Mouse (Mus musculus): Measurements from ENCODE around the gene Frmd8.

The Frmd8 gene

DNA sequence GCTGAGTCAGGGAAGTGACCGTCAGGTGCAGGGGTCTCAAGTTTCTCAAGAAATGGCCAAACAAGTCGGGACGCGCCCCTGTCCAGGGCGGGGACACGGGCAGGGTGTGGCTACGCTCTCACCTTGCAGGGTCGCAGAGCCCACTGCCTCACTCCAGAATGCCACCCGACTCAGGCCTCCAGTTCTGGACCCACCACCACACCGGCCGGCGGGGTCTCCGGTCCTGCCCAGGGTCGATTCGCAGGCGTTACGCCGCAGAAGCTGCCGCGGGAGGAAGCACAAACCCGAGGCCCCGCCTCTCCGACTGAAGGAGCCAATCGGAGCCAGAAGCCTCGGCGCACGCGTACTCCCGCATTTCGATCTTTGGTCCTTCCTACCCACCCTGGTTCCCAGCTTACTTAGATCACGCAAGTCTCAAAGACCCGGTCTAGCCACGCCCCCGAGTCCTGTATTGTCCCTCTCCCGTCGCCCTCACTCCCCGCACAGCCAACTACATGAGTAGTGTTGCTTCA is at the start of gene Frmd8:
Gene Frmd8 (minus strand): TSS at position 306 of the 512 bp plus-strand sequence.
- peak; percentile 84 to 89 for DNase-seq (ENCODE audit: low spot score in 2 of 2)

- DNase-seq (ENCODE audit: low spot score in 2 of 2), result peak; percentile 87 to 90
Measured at GRCm38 (mm10) chr19:5924713-5925093, 49.6 kb upstream of the Frmd8 start, which contains the start of gene Cdc42ep2. Gene Cdc42ep2, minus strand, starts transcription at chr19:5924816.

GRCm38 (mm10) chr19:5923990-5924712 is 49.1 kb upstream of the Frmd8 start:
- DNase-seq (ENCODE audit: low spot score in 2 of 2), result peak; percentile 92 to 97

DNA sequence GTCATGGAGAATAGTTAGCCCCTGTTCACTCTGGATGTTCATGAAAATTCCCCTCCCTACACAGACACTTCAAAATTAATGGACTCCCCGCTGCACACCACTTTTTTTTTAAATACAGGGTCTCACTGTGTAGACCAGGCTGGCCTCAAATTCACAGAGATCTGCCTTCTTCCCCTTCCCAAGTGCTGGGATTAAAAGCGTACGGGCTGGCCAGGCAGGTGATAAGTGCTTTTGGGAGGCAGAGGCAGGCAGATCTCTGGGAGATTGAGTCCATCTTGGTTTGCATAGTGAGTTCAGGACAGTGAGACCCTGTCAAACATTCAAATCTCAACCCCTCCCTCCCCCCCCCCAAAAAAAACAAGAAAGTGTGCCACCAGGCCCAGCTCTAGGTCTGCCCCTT is 47.9 kb upstream of the Frmd8 start:
- DNase-seq (ENCODE audit: low spot score in 2 of 2), result no peak

GRCm38 (mm10) chr19:5922119-5922942 is 47.3 kb upstream of the Frmd8 start:
- DNase-seq (ENCODE audit: low spot score in 2 of 2), result no peak

GRCm38 (mm10) chr19:5921715-5922114 is 46.6 kb upstream of the Frmd8 start:
- no peak for DNase-seq (ENCODE audit: low spot score in 2 of 2)

- no peak for DNase-seq (ENCODE audit: low spot score in 2 of 2)
Measured at GRCm38 (mm10) chr19:5913007-5913719, 38.1 kb upstream of the Frmd8 start, which contains the start of gene Dpf2. Gene Dpf2, minus strand, starts transcription at chr19:5913010.

GRCm38 (mm10) chr19:5912103-5913006 is 37.3 kb upstream of the Frmd8 start:
- peak; percentile 94 to 99 for DNase-seq (ENCODE audit: low spot score in 2 of 2)

- DNase-seq (ENCODE audit: low spot score in 2 of 2), result no peak
Measured at GRCm38 (mm10) chr19:5911430-5912102, 36.5 kb upstream of the Frmd8 start.

GRCm38 (mm10) chr19:5910221-5910620 is 35.1 kb upstream of the Frmd8 start:
- DNase-seq (ENCODE audit: low spot score in 2 of 2), result peak in 1 of 2 experiments; percentile 32

DNA sequence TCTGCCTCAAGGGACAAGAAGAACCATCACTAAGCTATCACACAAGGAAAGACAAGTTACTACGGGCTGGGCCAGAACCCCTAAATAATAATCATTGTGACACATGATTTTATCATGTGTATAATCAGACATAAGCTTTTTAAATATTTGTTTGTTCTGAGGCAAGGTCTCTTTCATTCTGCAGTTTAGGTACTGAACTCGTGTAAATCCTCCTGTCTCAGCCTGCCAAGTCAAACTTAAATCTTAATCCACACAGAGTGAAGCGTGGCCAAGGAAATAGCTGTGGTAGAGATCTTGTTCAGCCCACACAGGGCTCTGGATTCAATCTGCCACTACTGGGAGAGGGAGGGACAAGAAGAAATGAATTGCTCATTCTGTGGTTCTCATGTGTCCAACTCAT is 32.2 kb upstream of the Frmd8 start:
- DNase-seq (ENCODE audit: low spot score in 2 of 2), result no peak

GRCm38 (mm10) chr19:5894002-5894678 is 19.1 kb upstream of the Frmd8 start, which contains the start of gene Tigd3:
Gene Tigd3, minus strand, starts transcription at chr19:5894149.
- peak; percentile 87 to 97 for DNase-seq (ENCODE audit: low spot score in 2 of 2)

DNA sequence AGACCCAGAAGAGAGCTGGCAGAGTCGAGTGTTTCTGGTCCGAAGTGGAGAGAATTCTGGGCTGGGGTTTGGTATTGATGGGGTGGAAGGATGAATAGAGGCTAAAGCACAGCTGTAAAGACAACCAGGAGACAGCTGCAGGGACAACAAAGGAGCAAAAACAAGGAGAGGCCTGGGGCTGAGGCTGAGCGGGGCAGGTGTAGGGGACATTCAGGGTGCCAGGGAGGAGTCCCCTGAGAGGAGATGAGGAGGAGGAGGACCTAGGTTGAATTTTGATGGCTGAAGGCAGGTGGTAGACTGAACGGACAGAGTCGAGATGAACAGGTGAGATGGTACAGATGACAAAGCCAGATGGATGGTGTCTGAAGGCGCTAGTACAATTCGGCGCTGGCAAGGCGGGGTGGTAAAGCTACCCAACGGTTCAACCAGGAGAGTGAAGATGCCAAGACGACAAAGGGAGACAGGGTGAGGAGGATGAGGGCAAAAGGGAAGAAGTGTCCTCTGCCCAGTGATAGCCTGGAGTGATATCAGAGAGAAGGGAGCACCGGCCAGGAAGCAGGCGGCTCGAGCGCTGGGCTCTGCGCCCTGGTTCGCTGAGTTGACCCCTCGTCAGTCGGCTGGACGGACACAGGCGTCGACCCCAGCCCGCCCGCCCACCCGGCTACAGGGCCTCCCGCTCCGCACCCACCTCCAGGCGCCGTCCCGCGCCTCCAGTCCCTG is 18.4 kb upstream of the Frmd8 start:
- DNase-seq (ENCODE audit: low spot score in 2 of 2), result no peak

DNA sequence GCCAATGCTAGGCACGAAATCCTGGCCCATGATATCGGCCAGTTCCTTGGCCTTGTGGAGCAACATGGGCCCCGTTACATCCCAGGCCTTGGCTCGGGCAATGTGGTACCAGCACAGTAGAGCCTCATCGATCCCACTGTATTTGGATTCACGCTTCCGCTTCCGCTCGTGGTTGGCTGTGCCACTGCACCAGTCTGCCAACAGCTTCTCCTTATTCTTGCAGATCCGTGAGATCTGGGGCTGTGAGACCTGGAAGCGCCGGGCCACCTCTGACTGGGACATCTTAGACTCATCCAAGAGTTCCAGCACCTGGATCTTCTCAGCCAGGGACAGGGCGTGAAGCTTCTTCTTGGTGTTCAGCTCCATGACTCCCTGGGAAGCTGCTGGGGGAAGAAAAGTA is 17.7 kb upstream of the Frmd8 start:
- no peak for DNase-seq (ENCODE audit: low spot score in 2 of 2)

DNA sequence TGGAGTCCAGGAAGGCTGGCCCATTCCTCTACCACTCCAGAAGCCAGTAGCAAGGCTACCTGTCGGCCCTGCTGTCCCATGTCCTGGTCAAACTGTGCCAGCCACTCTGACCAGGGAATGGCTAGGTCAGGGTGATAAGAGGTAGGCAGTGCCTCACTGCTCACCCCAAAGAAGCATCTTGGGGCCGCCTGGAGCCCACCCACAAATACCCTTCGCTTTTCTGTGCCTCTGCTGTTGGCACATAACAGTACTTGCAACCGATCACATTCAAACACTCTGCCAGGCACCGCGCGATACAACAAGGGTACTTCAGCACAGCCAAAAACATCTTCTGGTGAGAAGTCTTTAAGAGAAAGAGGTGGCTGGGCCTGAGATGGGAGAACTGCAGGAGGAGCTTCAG is 17.2 kb upstream of the Frmd8 start:
- DNase-seq (ENCODE audit: low spot score in 2 of 2), result no peak

GRCm38 (mm10) chr19:5891521-5892258 is 16.6 kb upstream of the Frmd8 start:
- DNase-seq (ENCODE audit: low spot score in 2 of 2), result no peak

GRCm38 (mm10) chr19:5889211-5889610 is 14.1 kb upstream of the Frmd8 start:
- DNase-seq (ENCODE audit: low spot score in 2 of 2), result no peak

- no peak for DNase-seq (ENCODE audit: low spot score in 2 of 2)
Measured at GRCm38 (mm10) chr19:5887234-5887815, 12.3 kb upstream of the Frmd8 start.
